Mouse (Mus musculus) hindbrain, embryonic 13.5 days (tissue): ENCODE measurements at regions not wholly inside any gene's neighbourhood (a gene's known extent, or its start where the extent isn't known, plus 50 kb on each side); places are given as distances from the start of the nearest gene placed in this dataset.

ENCODE experiments used
- ATAC-seq: fragments of 200-750 bp; cut with Nextera tagmentation; 2 replicates; pipeline ENCODE4 v1.8.0; 2017; ENCODE audit warnings: moderate TSS enrichment; ENCODE audit not compliant: low FRiP score
- H3K27ac ChIP-seq: fragments of 300-500 bp; sonication (generic); 2 replicates; pipeline ENCODE4 v1.5.1; 2015; ENCODE audit warnings: inconsistent platforms, mild to moderate bottlenecking, moderate library complexity
- H3K27me3 ChIP-seq: fragments of 300-500 bp; sonication (generic); 2 replicates; pipeline ENCODE4 v1.6.1; 2015; ENCODE audit warnings: mild to moderate bottlenecking, inconsistent platforms
- H3K36me3 ChIP-seq: fragments of 300-500 bp; sonication (generic); 2 replicates; pipeline ENCODE4 v1.6.1; 2015; ENCODE audit warnings: mild to moderate bottlenecking, inconsistent platforms
- H3K4me1 ChIP-seq: fragments of 300-500 bp; sonication (generic); replicated peaks from 2 replicates; pipeline ENCODE4 v1.6.1; 2015; ENCODE audit warnings: inconsistent platforms
- H3K4me2 ChIP-seq: fragments of 300-500 bp; sonication (generic); 2 replicates; pipeline ENCODE4 v1.6.1; 2015; ENCODE audit warnings: inconsistent platforms, mild to moderate bottlenecking, moderate library complexity
- H3K4me3 ChIP-seq: fragments of 300-500 bp; sonication (generic); 2 replicates; pipeline ENCODE4 v1.5.1; 2015; ENCODE audit warnings: mild to moderate bottlenecking, inconsistent platforms
- H3K9ac ChIP-seq: fragments of 300-500 bp; sonication (generic); 2 replicates; pipeline ENCODE4 v1.6.1; 2015; ENCODE audit warnings: mild to moderate bottlenecking, inconsistent platforms
- H3K9me3 ChIP-seq: fragments of 300-500 bp; sonication (generic); 2 replicates; pipeline ENCODE4 v1.6.1; 2016; ENCODE audit warnings: inconsistent platforms
- WGBS: fragments of 180-500 bp; shearing (Covaris S2); methylation state at CpG from one replicate; pipeline ENCODE4 v1.1.7; 2015; 5-methylcytosine and 5-hydroxymethylcytosine counted together

GRCm38 (mm10) chr5:73912149-73912548, 156.1 kb downstream of the Usp46 start:
- Histone ChIP-seq H3K9ac (no peak overlapping the region), H3K27ac (no peak overlapping the region), H3K4me2 (no peak overlapping the region), H3K4me3 (no peak overlapping the region), H3K27me3 (no peaks in the 10 kb centered on the region), H3K36me3 (no peaks in the 10 kb centered on the region), H3K9me3 (no peaks in the 10 kb centered on the region), H3K4me1 (peaks cover 6% of the 10 kb centered on the region)
- ATAC-seq = no peak
- 95% methylated on average over 1 of the region's 1 CpGs for WGBS

GRCm38 (mm10) chr5:73913116-73913515, 155.1 kb downstream of the Usp46 start:
- 27% methylated on average over 6 of the region's 6 CpGs for WGBS
- Histone ChIP-seq H3K9ac (no peak overlapping the region), H3K27me3 (no peaks in the 10 kb centered on the region), H3K4me1 (peaks cover 6% of the 10 kb centered on the region), H3K27ac (no peak overlapping the region), H3K4me3 (no peak overlapping the region), H3K36me3 (no peaks in the 10 kb centered on the region), H3K9me3 (no peaks in the 10 kb centered on the region), H3K4me2 (no peak overlapping the region)
- no peak for ATAC-seq

- no peak overlapping the region for H3K9ac ChIP-seq
- ATAC-seq = no peak
- 66% methylated on average over 2 of the region's 2 CpGs for WGBS
These were observed 150.2 kb downstream of the Usp46 start for GRCm38 (mm10) chr5:73918011-73918410.

GRCm38 (mm10) chr5:73919936-73920335, 148.3 kb downstream of the Usp46 start:
- Histone ChIP-seq H3K4me2 (no peak overlapping the region), H3K9me3 (no peaks in the 10 kb centered on the region), H3K4me3 (no peak overlapping the region), H3K36me3 (no peaks in the 10 kb centered on the region), H3K4me1 (no peaks in the 10 kb centered on the region), H3K27ac (no peak overlapping the region), H3K9ac (no peak overlapping the region), H3K27me3 (no peaks in the 10 kb centered on the region)
- 90% methylated on average over 6 of the region's 6 CpGs for WGBS
- ATAC-seq = no peak

More at GRCm38 (mm10) chr5:73918011-73918410, 150.2 kb downstream of the Usp46 start:
- peaks cover 3% of the 10 kb centered on the region for H3K4me1 ChIP-seq
- no peaks in the 10 kb centered on the region for H3K36me3 ChIP-seq
- H3K4me3 ChIP-seq = no peak overlapping the region
- no peak overlapping the region for H3K4me2 ChIP-seq
- H3K9me3 ChIP-seq = no peaks in the 10 kb centered on the region
- no peaks in the 10 kb centered on the region for H3K27me3 ChIP-seq
- H3K27ac ChIP-seq = no peak overlapping the region

- no peak overlapping the region for H3K4me3 ChIP-seq
- H3K27me3 ChIP-seq = no peaks in the 10 kb centered on the region
- H3K4me2 ChIP-seq = no peak overlapping the region
- H3K9me3 ChIP-seq = no peaks in the 10 kb centered on the region
- H3K9ac ChIP-seq = no peak overlapping the region
- no peak overlapping the region for H3K27ac ChIP-seq
- no peak for ATAC-seq
- H3K36me3 ChIP-seq = no peaks in the 10 kb centered on the region
- H3K4me1 ChIP-seq = peaks cover 3% of the 10 kb centered on the region; the same call in 1 of the 2 replicates
- 48% methylated on average over 9 of the region's 9 CpGs for WGBS
These were observed 140.7 kb downstream of the Usp46 start for GRCm38 (mm10) chr5:73927534-73927933.

- Histone ChIP-seq H3K9me3 (no peaks in the 10 kb centered on the region), H3K27ac (no peak overlapping the region), H3K27me3 (no peaks in the 10 kb centered on the region), H3K4me1 (peaks cover 3% of the 10 kb centered on the region; the same call in 1 of the 2 replicates), H3K4me2 (no peak overlapping the region), H3K9ac (no peak overlapping the region), H3K4me3 (no peak overlapping the region), H3K36me3 (no peaks in the 10 kb centered on the region)
- no peak for ATAC-seq
- 74% methylated on average over 10 of the region's 10 CpGs for WGBS
These were observed 139.5 kb downstream of the Usp46 start for GRCm38 (mm10) chr5:73928691-73929090.

GRCm38 (mm10) chr5:73930205-73930604, 138.0 kb downstream of the Usp46 start:
- Histone ChIP-seq H3K4me1 (peaks cover 3% of the 10 kb centered on the region; the same call in 1 of the 2 replicates), H3K4me2 (no peak overlapping the region), H3K9ac (no peak overlapping the region), H3K36me3 (no peaks in the 10 kb centered on the region), H3K4me3 (no peak overlapping the region), H3K27ac (no peak overlapping the region), H3K27me3 (no peaks in the 10 kb centered on the region), H3K9me3 (no peaks in the 10 kb centered on the region)
- no peak for ATAC-seq
- 76% methylated on average over 5 of the region's 5 CpGs for WGBS

- Histone ChIP-seq H3K9me3 (no peaks in the 10 kb centered on the region), H3K4me1 (peaks cover 5% of the 10 kb centered on the region; the same call in 1 of the 2 replicates), H3K36me3 (no peaks in the 10 kb centered on the region), H3K4me3 (no peak overlapping the region), H3K27me3 (no peaks in the 10 kb centered on the region), H3K4me2 (no peak overlapping the region), H3K27ac (no peak overlapping the region), H3K9ac (no peak overlapping the region)
- 60% methylated on average over 2 of the region's 2 CpGs for WGBS
- ATAC-seq = no peak
These were observed 130.4 kb downstream of the Usp46 start for GRCm38 (mm10) chr5:73937799-73938198.

GRCm38 (mm10) chr5:73938450-73938849, 129.8 kb downstream of the Usp46 start:
- Histone ChIP-seq H3K36me3 (no peaks in the 10 kb centered on the region), H3K4me2 (no peak overlapping the region), H3K4me3 (no peak overlapping the region), H3K27me3 (no peaks in the 10 kb centered on the region), H3K9me3 (no peaks in the 10 kb centered on the region), H3K9ac (no peak overlapping the region), H3K27ac (no peak overlapping the region), H3K4me1 (peaks cover 12% of the 10 kb centered on the region)
- no peak for ATAC-seq
- 58% methylated on average over 4 of the region's 4 CpGs for WGBS

GRCm38 (mm10) chr5:73942950-73943349, 125.3 kb downstream of the Usp46 start:
- H3K9me3 ChIP-seq = no peaks in the 10 kb centered on the region
- H3K9ac ChIP-seq = no peak overlapping the region
- WGBS = 30% methylated on average over 3 of the region's 3 CpGs
- no peaks in the 10 kb centered on the region for H3K36me3 ChIP-seq
- no peak overlapping the region for H3K4me3 ChIP-seq
- ATAC-seq = peak; percentile 49; the same call in 1 of the 2 replicates
- no peak overlapping the region for H3K27ac ChIP-seq
- peaks cover 12% of the 10 kb centered on the region for H3K4me1 ChIP-seq
- H3K27me3 ChIP-seq = no peaks in the 10 kb centered on the region
- H3K4me2 ChIP-seq = no peak overlapping the region

GRCm38 (mm10) chr5:73945671-73946070, 122.6 kb downstream of the Usp46 start:
- WGBS = 98% methylated on average over 3 of the region's 3 CpGs
- Histone ChIP-seq H3K9me3 (no peaks in the 10 kb centered on the region), H3K27ac (no peak overlapping the region), H3K4me2 (no peak overlapping the region), H3K27me3 (no peaks in the 10 kb centered on the region), H3K9ac (no peak overlapping the region), H3K36me3 (no peaks in the 10 kb centered on the region), H3K4me1 (peaks cover 12% of the 10 kb centered on the region), H3K4me3 (no peak overlapping the region)
- no peak for ATAC-seq

- Histone ChIP-seq H3K4me3 (no peak overlapping the region), H3K36me3 (no peaks in the 10 kb centered on the region), H3K9me3 (no peaks in the 10 kb centered on the region), H3K4me1 (peaks cover 17% of the 10 kb centered on the region), H3K27ac (no peak overlapping the region), H3K4me2 (no peak overlapping the region), H3K9ac (no peak overlapping the region), H3K27me3 (no peaks in the 10 kb centered on the region)
- WGBS = 86% methylated on average over 6 of the region's 6 CpGs
- ATAC-seq = no peak
These were observed 122.1 kb downstream of the Usp46 start for GRCm38 (mm10) chr5:73946164-73946563.

- Histone ChIP-seq H3K9ac (no peak overlapping the region), H3K27ac (no peak overlapping the region), H3K36me3 (no peaks in the 10 kb centered on the region), H3K27me3 (no peaks in the 10 kb centered on the region), H3K4me1 (peaks cover 16% of the 10 kb centered on the region), H3K4me2 (no peak overlapping the region), H3K9me3 (no peaks in the 10 kb centered on the region), H3K4me3 (no peak overlapping the region)
- ATAC-seq = no peak
- WGBS = 95% methylated on average over 9 of the region's 9 CpGs
These were observed 120.0 kb downstream of the Usp46 start for GRCm38 (mm10) chr5:73948031-73948899.
